In the genomic region with DNA sequence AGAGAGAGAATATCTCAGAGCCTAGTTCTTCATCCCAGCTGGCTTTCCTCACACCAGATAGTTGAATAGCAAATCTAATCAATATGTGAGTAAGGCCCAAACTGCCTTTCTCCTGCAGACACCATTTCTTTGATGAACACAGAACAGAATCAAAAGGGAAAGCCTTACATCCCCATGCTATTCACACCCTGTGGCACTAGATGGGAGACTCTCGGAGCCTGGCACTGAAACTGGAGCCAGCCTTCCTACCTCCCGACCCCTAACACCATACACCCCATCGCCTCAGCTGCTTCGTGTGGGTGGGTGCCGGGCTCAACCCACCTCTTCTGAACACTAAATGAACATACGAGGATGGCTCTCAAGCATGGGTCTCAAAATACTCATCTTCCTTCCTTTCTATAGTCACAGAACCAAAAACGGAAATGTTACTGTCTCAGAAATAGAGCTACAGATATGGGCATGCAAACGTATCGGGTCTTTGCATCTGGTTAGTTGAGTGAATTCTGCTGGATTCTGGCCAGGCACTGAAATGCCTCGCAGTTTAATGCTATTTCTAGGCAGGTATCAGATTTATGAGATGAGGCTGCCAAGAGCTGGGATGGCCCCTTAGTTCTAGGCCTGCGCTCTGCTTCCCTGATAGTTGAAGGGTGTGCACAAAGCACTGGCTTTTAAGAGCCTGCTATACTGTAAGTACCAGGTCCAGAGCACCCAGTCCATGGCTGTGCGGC, we compare ENCODE assay signal across 23 mouse cellular contexts. TPM values are rescaled to one million over a fixed set of nuclear protein-coding genes. Genes with fewer than 3 reads are reported as not detected.
DNase-seq lines count a peak whose midpoint lies in the region; ATAC-seq lines count a peak whose summit lies in the region.
"Had no signal": no experiment of that assay in that cellular context is flagged by ENCODE, and none has a peak within 500 bp of the region (broad histone marks: within the 10 kb centered on the region; RNA-seq: fewer than 3 reads in every experiment).

No protein-coding gene starts in this region.

- no peak for DNase-seq in frontal cortex, postnatal 14 days (ENCODE audit: low spot score in 2 of 2)
- peak; percentile 53 to 74 for DNase-seq in left cerebral cortex, postnatal 10 days (ENCODE audit: extremely low spot score in 1 of 2, low spot score in 2 of 2)
- DNase-seq in left cerebral cortex, postnatal 4 days = no peak
- DNase-seq in right cerebral cortex, postnatal 14 days = peak; percentile 62
- no peak for DNase-seq in right cerebral cortex, postnatal 4 days
- DNase-seq in telencephalon, adult 2 months (ENCODE audit: low read depth, low spot score) = peak; percentile 49
- DNase-seq: adrenal gland, postnatal 25 days; cerebellum, adult 11 months; cerebellum, adult 9-10 months; cerebellum, postnatal 25 days; gastrocnemius, postnatal 10 days; heart, postnatal 10 days; heart, postnatal 4 days had no signal

- H3K4me2 ChIP-seq in forebrain, embryonic 16.5 days (ENCODE audit: low read length) = no peak overlapping the region
- H3K4me2 ChIP-seq: embryonic facial prominence, embryonic 13.5 days; forebrain, embryonic 13.5 days; hindbrain, embryonic 12.5 days had no signal

- H3K27ac ChIP-seq in forebrain, embryonic 16.5 days (ENCODE audit: low read length) = no peak overlapping the region
- H3K27ac ChIP-seq: embryonic facial prominence, embryonic 13.5 days; forebrain, embryonic 13.5 days; hindbrain, embryonic 12.5 days had no signal

- H3K9ac ChIP-seq in forebrain, embryonic 16.5 days (replicated peaks; ENCODE audit: low read depth, low read length) = no peak overlapping the region
- H3K9ac ChIP-seq: embryonic facial prominence, embryonic 13.5 days; forebrain, embryonic 13.5 days; hindbrain, embryonic 12.5 days had no signal

- H3K27me3 ChIP-seq in forebrain, embryonic 16.5 days (replicated peaks; ENCODE audit: control insufficient read depth, insufficient read depth, low read length) = no peaks in the 10 kb centered on the region
- H3K27me3 ChIP-seq: embryonic facial prominence, embryonic 13.5 days; forebrain, embryonic 13.5 days; hindbrain, embryonic 12.5 days; Patski had no signal

- whole genome bisulfite sequencing in forebrain, embryonic 16.5 days = 92% methylated on average over 12 of the region's 12 CpGs

- no peak overlapping the region for H3K4me3 ChIP-seq in forebrain, embryonic 16.5 days (replicated peaks; ENCODE audit: low read length)
- H3K4me3 ChIP-seq: embryonic facial prominence, embryonic 13.5 days; forebrain, embryonic 13.5 days; hindbrain, embryonic 12.5 days had no signal

- peak; percentile 75 for ATAC-seq in frontal cortex, adult (ENCODE audit: low TSS enrichment)
- ATAC-seq in forebrain, embryonic 16.5 days = no peak
- ATAC-seq: activated CD4-positive, CD25-positive, alpha-beta regulatory T cell, adult 4 months; forebrain, embryonic 13.5 days; inflammation-experienced regulatory T-cells, adult 6 months; Patski had no signal

- H3K9me3 ChIP-seq in forebrain, embryonic 16.5 days (ENCODE audit: control insufficient read depth, low read length) = no peaks in the 10 kb centered on the region
- H3K9me3 ChIP-seq: embryonic facial prominence, embryonic 13.5 days; forebrain, embryonic 13.5 days; hindbrain, embryonic 12.5 days had no signal

- H3K4me1 ChIP-seq in forebrain, embryonic 16.5 days (replicated peaks; ENCODE audit: control insufficient read depth, insufficient read depth, low read length) = no peaks in the 10 kb centered on the region
- H3K4me1 ChIP-seq: embryonic facial prominence, embryonic 13.5 days; forebrain, embryonic 13.5 days; hindbrain, embryonic 12.5 days had no signal

- intact Hi-C loops in left cerebral cortex, postnatal 10 days (cut with DNase I) = no loop called here
- intact Hi-C loops in left cerebral cortex, postnatal 4 days (cut with DNase I) = no loop called here

- peaks cover 13% of the 10 kb centered on the region; the same call in 1 of the 2 replicates for H3K36me3 ChIP-seq in forebrain, embryonic 16.5 days (ENCODE audit: control insufficient read depth, insufficient read depth)

RNA-seq across cellular contexts. Expression of a gene that starts 36.0 kb away (rescaled TPM):
- total RNA-seq in left cerebral cortex, postnatal 10 days (2021) = under 1 TPM in 1 of 2 experiments, not detected in 1; 0.32 TPM
- total RNA-seq in left cerebral cortex, postnatal 4 days (2021) = not detected
- 0.19 TPM in 1 of 2 replicates, not detected in the other for polyA plus RNA-seq in forebrain, embryonic 16.5 days (2015; fragmentation: Nextera tagmentation; extraction: Ambion mirVana)
- total RNA-seq: gastrocnemius, postnatal 4 days had no signal
- polyA plus RNA-seq: activated CD4-positive, CD25-positive, alpha-beta regulatory T cell, adult 4 months; forebrain, embryonic 13.5 days; hindbrain, embryonic 16.5 days; inflammation-experienced regulatory T-cells, adult 6 months had no signal

RNA-seq across cellular contexts. Expression of a gene that starts 43.2 kb away (rescaled TPM):
- total RNA-seq in left cerebral cortex, postnatal 10 days (2021) = 100 to 1,000 TPM; 101 to 114 TPM
- total RNA-seq in left cerebral cortex, postnatal 4 days (2021) = 10 to 100 TPM; 94.4 to 98.1 TPM
- 54.4 and 66.3 TPM in 2 replicates for polyA plus RNA-seq in forebrain, embryonic 16.5 days (2015; fragmentation: Nextera tagmentation; extraction: Ambion mirVana)

RNA-seq across cellular contexts. Expression of a gene that starts 48.3 kb away (rescaled TPM):
- 10 to 100 TPM; 67.0 to 71.9 TPM for total RNA-seq in left cerebral cortex, postnatal 10 days (2021)
- 10 to 100 TPM; 66.2 to 75.2 TPM for total RNA-seq in left cerebral cortex, postnatal 4 days (2021)
- 75.6 and 105 TPM in 2 replicates for polyA plus RNA-seq in forebrain, embryonic 16.5 days (2015; fragmentation: Nextera tagmentation; extraction: Ambion mirVana)

Comparison
In these comparisons a context has a peak if more than half of its experiments do, and no peak if none do; other contexts are left out.
1. DNase-seq: peak in left cerebral cortex, postnatal 10 days (2 of 2), right cerebral cortex, postnatal 14 days (single experiment) and telencephalon, adult 2 months (single experiment); none in frontal cortex, postnatal 14 days (0 of 2), left cerebral cortex, postnatal 4 days (single experiment) and right cerebral cortex, postnatal 4 days (single experiment).